Mouse (Mus musculus): Measurements from ENCODE around the gene Etl4. TPM values are rescaled to one million over a fixed set of nuclear protein-coding genes. Genes with fewer than 3 reads are reported as not detected.

The Etl4 gene
- polyA plus RNA-seq, 1 experiment from 2014 or later: 12.4 TPM

DNA sequence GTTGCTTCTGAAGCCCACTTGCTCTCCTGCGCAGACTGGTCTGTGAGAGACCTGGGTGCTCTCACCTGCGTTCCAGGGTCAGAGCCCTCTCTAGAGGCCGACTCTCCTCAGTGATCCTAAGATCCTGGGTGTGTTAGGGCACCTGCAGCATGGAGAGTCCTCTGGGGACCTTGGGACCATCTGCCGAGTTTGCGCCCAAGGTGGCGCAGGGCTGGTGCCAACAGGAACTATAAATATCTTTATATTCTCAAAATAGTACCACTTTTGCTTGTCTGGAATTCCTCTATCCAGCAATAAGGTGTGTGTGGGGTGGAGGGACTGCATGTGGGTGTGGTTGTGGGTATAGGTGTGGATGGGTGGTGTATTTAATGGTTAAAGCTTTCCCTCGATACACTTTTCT, 293.4 kb downstream of the Etl4 start:
- no peaks in the 10 kb centered on the region for H3K4me1 ChIP-seq (replicated peaks; ENCODE audit: control insufficient read depth, insufficient read depth)
- no peaks in the 10 kb centered on the region for H3K36me3 ChIP-seq (ENCODE audit: control insufficient read depth, insufficient read depth, low read length)
- no peak for DNase-seq (ENCODE audit: low spot score)
- no peak overlapping the region for H3K27ac ChIP-seq (replicated peaks)
- no peak overlapping the region for H3K9ac ChIP-seq (ENCODE audit: low read length)
- WGBS: 85% methylated on average over 7 of the region's 7 CpGs
- H3K4me2 ChIP-seq (replicated peaks; ENCODE audit: low read depth): no peak overlapping the region
- no peak for ATAC-seq (ENCODE audit: low FRiP score, low TSS enrichment)
- no peak for TF ChIP-seq EP300 (optimal IDR thresholded peaks at IDR 0.05)
- TF ChIP-seq CTCF (IDR thresholded peaks at IDR 0.05; ENCODE audit: low read depth): no peak
- H3K4me3 ChIP-seq (ENCODE audit: low read depth, low read length): no peak overlapping the region
- H3K27me3 ChIP-seq (ENCODE audit: control insufficient read depth, insufficient read depth, low read length): no peaks in the 10 kb centered on the region
- no peaks in the 10 kb centered on the region for H3K9me3 ChIP-seq (ENCODE audit: control insufficient read depth, low read length)

DNA sequence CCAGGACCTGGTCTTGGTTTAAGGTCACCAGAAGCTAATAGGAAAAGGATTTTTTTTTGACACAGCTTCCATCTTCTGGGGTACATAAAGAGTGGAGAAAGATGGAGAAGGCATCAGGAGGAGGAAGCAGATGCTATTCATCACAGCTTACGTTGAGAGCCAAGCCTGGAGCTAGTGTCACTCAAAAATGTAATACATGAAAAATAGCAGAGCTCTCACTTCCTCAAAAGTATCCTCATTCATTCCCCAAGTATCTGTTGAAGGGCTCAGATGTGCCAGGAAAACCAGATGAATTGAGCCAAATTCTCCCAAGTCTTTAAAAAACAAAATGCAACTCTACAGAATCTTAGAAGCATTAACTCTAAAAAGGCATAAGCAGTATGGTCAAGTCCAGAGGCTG, 297.1 kb downstream of the Etl4 start:
- Histone ChIP-seq H3K4me3 (ENCODE audit: low read depth, low read length) (no peak overlapping the region), H3K27me3 (ENCODE audit: control insufficient read depth, insufficient read depth, low read length) (no peaks in the 10 kb centered on the region), H3K4me1 (replicated peaks; ENCODE audit: control insufficient read depth, insufficient read depth) (no peaks in the 10 kb centered on the region), H3K4me2 (replicated peaks; ENCODE audit: low read depth) (no peak overlapping the region), H3K9ac (ENCODE audit: low read length) (no peak overlapping the region), H3K27ac (replicated peaks) (no peak overlapping the region), H3K36me3 (ENCODE audit: control insufficient read depth, insufficient read depth, low read length) (no peaks in the 10 kb centered on the region), H3K9me3 (ENCODE audit: control insufficient read depth, low read length) (no peaks in the 10 kb centered on the region)
- ATAC-seq (ENCODE audit: low FRiP score, low TSS enrichment) (no peak), DNase-seq (ENCODE audit: low spot score) (no peak)
- 25% methylated on average over 1 of the region's 1 CpGs for WGBS
- TF ChIP-seq CTCF (IDR thresholded peaks at IDR 0.05; ENCODE audit: low read depth) (no peak), EP300 (optimal IDR thresholded peaks at IDR 0.05) (no peak)

- no peaks in the 10 kb centered on the region for H3K4me1 ChIP-seq (replicated peaks; ENCODE audit: control insufficient read depth, insufficient read depth)
- no peaks in the 10 kb centered on the region for H3K36me3 ChIP-seq (ENCODE audit: control insufficient read depth, insufficient read depth, low read length)
- DNase-seq (ENCODE audit: low spot score): no peak
- TF ChIP-seq CTCF (IDR thresholded peaks at IDR 0.05; ENCODE audit: low read depth): no peak
- TF ChIP-seq EP300 (optimal IDR thresholded peaks at IDR 0.05): no peak
- no peak overlapping the region for H3K9ac ChIP-seq (ENCODE audit: low read length)
- no peak overlapping the region for H3K4me2 ChIP-seq (replicated peaks; ENCODE audit: low read depth)
- no peaks in the 10 kb centered on the region for H3K27me3 ChIP-seq (ENCODE audit: control insufficient read depth, insufficient read depth, low read length)
- ATAC-seq (ENCODE audit: low FRiP score, low TSS enrichment): no peak
- 66% methylated on average over 3 of the region's 3 CpGs for WGBS
- H3K27ac ChIP-seq (replicated peaks): no peak overlapping the region
- H3K9me3 ChIP-seq (ENCODE audit: control insufficient read depth, low read length): no peaks in the 10 kb centered on the region
- no peak overlapping the region for H3K4me3 ChIP-seq (ENCODE audit: low read depth, low read length)
These were observed 299.2 kb downstream of the Etl4 start for GRCm38 (mm10) chr2:20208683-20209194.

DNA sequence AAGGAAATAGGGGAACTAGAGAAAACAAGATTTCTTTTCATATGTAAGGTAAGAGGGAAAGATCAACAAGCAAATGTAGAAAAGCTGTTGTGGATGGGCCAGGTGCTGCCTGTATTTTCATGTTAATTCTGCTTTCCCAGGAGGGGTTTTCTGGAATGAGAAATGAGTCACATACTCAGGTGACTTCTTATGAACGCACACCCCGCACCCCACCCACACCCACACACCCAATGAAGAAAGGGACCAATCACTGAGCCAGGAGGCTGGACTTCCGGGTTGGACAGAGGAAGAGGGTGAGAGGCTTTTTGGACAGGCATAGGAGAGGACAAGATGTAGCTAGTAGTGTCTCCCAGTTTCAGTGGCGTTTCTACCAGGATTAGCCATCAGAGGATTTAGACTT, 299.8 kb downstream of the Etl4 start:
- H3K4me1 ChIP-seq (replicated peaks; ENCODE audit: control insufficient read depth, insufficient read depth): no peaks in the 10 kb centered on the region
- TF ChIP-seq EP300 (optimal IDR thresholded peaks at IDR 0.05) (no peak), CTCF (IDR thresholded peaks at IDR 0.05; ENCODE audit: low read depth) (no peak)
- no peak overlapping the region for H3K4me2 ChIP-seq (replicated peaks; ENCODE audit: low read depth)
- H3K9me3 ChIP-seq (ENCODE audit: control insufficient read depth, low read length): no peaks in the 10 kb centered on the region
- no peaks in the 10 kb centered on the region for H3K36me3 ChIP-seq (ENCODE audit: control insufficient read depth, insufficient read depth, low read length)
- no peak overlapping the region for H3K4me3 ChIP-seq (ENCODE audit: low read depth, low read length)
- no peak overlapping the region for H3K27ac ChIP-seq (replicated peaks)
- H3K27me3 ChIP-seq (ENCODE audit: control insufficient read depth, insufficient read depth, low read length): no peaks in the 10 kb centered on the region
- 61% methylated on average over 4 of the region's 4 CpGs for WGBS
- no peak overlapping the region for H3K9ac ChIP-seq (ENCODE audit: low read length)
- ATAC-seq (ENCODE audit: low FRiP score, low TSS enrichment): no peak
- DNase-seq (ENCODE audit: low spot score): no peak

DNA sequence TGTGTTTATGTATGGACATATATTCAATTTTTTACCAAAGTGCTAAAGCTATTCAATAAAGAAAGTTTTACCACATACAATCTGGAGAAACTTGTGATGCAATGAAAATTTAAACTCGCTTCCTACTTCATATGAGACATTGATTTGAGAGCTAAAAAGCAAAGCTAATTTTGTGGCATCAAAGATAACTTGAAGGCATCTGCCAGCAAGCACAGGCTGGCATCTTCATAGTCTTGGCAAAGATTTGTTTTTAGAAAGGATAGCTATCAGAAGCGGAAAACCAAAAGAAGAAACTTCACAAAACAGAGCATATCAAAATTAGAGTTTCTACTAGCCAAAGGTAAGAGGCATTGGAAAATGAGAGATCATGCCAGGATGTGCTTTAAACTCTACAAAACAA, 306.7 kb downstream of the Etl4 start:
- Histone ChIP-seq H3K4me3 (ENCODE audit: low read depth, low read length) (no peak overlapping the region), H3K9me3 (ENCODE audit: control insufficient read depth, low read length) (no peaks in the 10 kb centered on the region), H3K4me2 (replicated peaks; ENCODE audit: low read depth) (no peak overlapping the region), H3K4me1 (replicated peaks; ENCODE audit: control insufficient read depth, insufficient read depth) (no peaks in the 10 kb centered on the region), H3K27ac (replicated peaks) (no peak overlapping the region), H3K27me3 (ENCODE audit: control insufficient read depth, insufficient read depth, low read length) (no peaks in the 10 kb centered on the region), H3K36me3 (ENCODE audit: control insufficient read depth, insufficient read depth, low read length) (no peaks in the 10 kb centered on the region), H3K9ac (ENCODE audit: low read length) (no peak overlapping the region)
- TF ChIP-seq EP300 (optimal IDR thresholded peaks at IDR 0.05): no peak
- TF ChIP-seq CTCF (IDR thresholded peaks at IDR 0.05; ENCODE audit: low read depth): no peak
- DNase-seq (ENCODE audit: low spot score): no peak
- ATAC-seq (ENCODE audit: low FRiP score, low TSS enrichment): no peak
- 93% methylated on average over 2 of the region's 2 CpGs for WGBS

DNA sequence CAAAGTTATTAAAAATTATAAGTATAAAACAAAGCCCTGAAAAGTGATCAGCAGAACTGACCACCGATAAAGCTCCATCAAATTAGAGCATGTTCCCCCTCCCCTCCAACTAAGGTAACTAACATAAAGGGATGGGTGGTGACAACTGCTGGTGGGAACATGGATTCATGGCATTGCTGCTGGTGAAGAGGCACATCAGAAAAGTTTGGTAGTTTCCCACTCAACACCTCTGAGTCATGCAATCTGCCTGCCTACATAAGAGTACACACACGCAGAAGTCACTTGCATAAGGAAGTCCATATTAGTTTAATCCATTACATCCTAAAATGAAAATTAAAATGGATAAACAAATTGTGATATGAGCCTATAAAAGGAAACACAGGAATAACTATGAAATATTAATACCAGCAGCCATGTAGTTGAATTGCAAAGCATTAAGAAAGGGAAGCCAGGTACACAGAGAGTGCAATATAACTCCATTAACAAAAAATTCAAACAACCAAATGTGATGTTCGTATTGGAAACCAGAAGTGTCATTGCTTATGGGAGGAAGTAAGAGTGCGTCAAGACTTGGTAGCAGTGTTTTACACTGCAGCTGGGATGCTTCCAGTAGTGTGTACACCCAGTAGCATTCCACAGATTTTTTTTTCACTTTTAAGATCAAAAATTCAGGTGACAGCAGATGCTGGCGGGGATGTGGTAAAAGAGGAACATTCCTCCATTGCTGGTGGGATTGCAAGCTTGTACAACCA, 307.3 kb downstream of the Etl4 start:
- TF ChIP-seq CTCF (IDR thresholded peaks at IDR 0.05; ENCODE audit: low read depth) (no peak), EP300 (optimal IDR thresholded peaks at IDR 0.05) (no peak)
- H3K4me2 ChIP-seq (replicated peaks; ENCODE audit: low read depth): no peak overlapping the region
- no peaks in the 10 kb centered on the region for H3K36me3 ChIP-seq (ENCODE audit: control insufficient read depth, insufficient read depth, low read length)
- no peak overlapping the region for H3K9ac ChIP-seq (ENCODE audit: low read length)
- no peak overlapping the region for H3K27ac ChIP-seq (replicated peaks)
- no peak overlapping the region for H3K4me3 ChIP-seq (ENCODE audit: low read depth, low read length)
- no peaks in the 10 kb centered on the region for H3K27me3 ChIP-seq (ENCODE audit: control insufficient read depth, insufficient read depth, low read length)
- 91% methylated on average over 5 of the region's 5 CpGs for WGBS
- H3K9me3 ChIP-seq (ENCODE audit: control insufficient read depth, low read length): no peaks in the 10 kb centered on the region
- H3K4me1 ChIP-seq (replicated peaks; ENCODE audit: control insufficient read depth, insufficient read depth): no peaks in the 10 kb centered on the region
- no peak for ATAC-seq (ENCODE audit: low FRiP score, low TSS enrichment)
- no peak for DNase-seq (ENCODE audit: low spot score)
